Mouse (Mus musculus) megakaryocyte, adult 5-6 weeks (primary cell): Measurements from ENCODE around the gene Rsph1. TPM values are rescaled to one million over a fixed set of nuclear protein-coding genes. Genes with fewer than 3 reads are reported as not detected.

ENCODE experiments used
- ATAC-seq: 2 replicates; pipeline ENCODE4 v1.8.0; 2016; ENCODE audit warnings: mild to moderate bottlenecking, inconsistent platforms; ENCODE audit not compliant: poor library complexity, severe bottlenecking
- total RNA-seq, 2 experiments: library from RNA; stranded (forward) in 1 of 2; stranded (reverse) in 1 of 2; fragments of 153-499, 151-499 nt in 1 of 2; fragments of 221-1000, 200-1000 nt in 1 of 2; gene quantifications; 2 replicates each; pipeline versions ENCODE4 v1.2.3 to v1.2.4; 2015 to 2017

Gene Rsph1
- total RNA-seq, 2 experiments from 2014 or later, result 0.36 to 0.66 TPM

GRCm38 (mm10) chr17:31304895-31305775 lies 28.0 kb upstream of the Rsph1 start:
- ATAC-seq, result peak; percentile 87

GRCm38 (mm10) chr17:31303401-31303800 lies 26.2 kb upstream of the Rsph1 start:
- ATAC-seq, result no peak

GRCm38 (mm10) chr17:31300736-31301135 lies 23.6 kb upstream of the Rsph1 start:
- no peak for ATAC-seq

GRCm38 (mm10) chr17:31299981-31300380 lies 22.8 kb upstream of the Rsph1 start:
- no peak for ATAC-seq

GRCm38 (mm10) chr17:31298419-31299209 lies 21.4 kb upstream of the Rsph1 start:
- no peak for ATAC-seq

GRCm38 (mm10) chr17:31297521-31297939 lies 20.3 kb upstream of the Rsph1 start:
- no peak for ATAC-seq

GRCm38 (mm10) chr17:31295892-31296781 lies 19.0 kb upstream of the Rsph1 start:
- peak; percentile 74 for ATAC-seq

GRCm38 (mm10) chr17:31295215-31295891 lies 18.2 kb upstream of the Rsph1 start:
- ATAC-seq, result peak; percentile 69

GRCm38 (mm10) chr17:31294363-31295214 lies 17.4 kb upstream of the Rsph1 start:
- ATAC-seq, result peak; percentile 6; the same call in 1 of the 2 replicates

GRCm38 (mm10) chr17:31290859-31291258 lies 13.7 kb upstream of the Rsph1 start:
- ATAC-seq, result peak; percentile 62

GRCm38 (mm10) chr17:31290311-31290710 lies 13.1 kb upstream of the Rsph1 start:
- ATAC-seq, result no peak

- ATAC-seq, result peak; percentile 48; the same call in 1 of the 2 replicates
These were observed 12.0 kb upstream of the Rsph1 start for GRCm38 (mm10) chr17:31288999-31289726.

- no peak for ATAC-seq
These were observed 10.0 kb upstream of the Rsph1 start for GRCm38 (mm10) chr17:31287216-31287615.

GRCm38 (mm10) chr17:31286492-31286891 lies 9.3 kb upstream of the Rsph1 start, which contains the start of gene Slc37a1:
Slc37a1 (plus strand) TSS chr17:31286792.
- ATAC-seq, result no peak

GRCm38 (mm10) chr17:31285867-31286266 lies 8.7 kb upstream of the Rsph1 start:
- peak; percentile 23; the same call in 1 of the 2 replicates for ATAC-seq

- no peak for ATAC-seq
These were observed 5.5 kb upstream of the Rsph1 start for GRCm38 (mm10) chr17:31282687-31283053.

- peak; percentile 45 for ATAC-seq
These were observed 4.9 kb upstream of the Rsph1 start for GRCm38 (mm10) chr17:31281830-31282686.
